Mouse (Mus musculus) E14TG2a.4 (cell line): ENCODE results near the gene Atn1.

ENCODE experiments used
- H3K27me3 ChIP-seq: 2 replicates; pipeline ENCODE4 v1.6.1; 2014; ENCODE audit warnings: low read length, control low read depth; ENCODE audit not compliant: insufficient read depth
- H3K36me3 ChIP-seq: 2 replicates; pipeline ENCODE4 v1.6.1; 2014; ENCODE audit warnings: low read length, control low read depth; ENCODE audit not compliant: insufficient read depth
- H3K4me1 ChIP-seq: replicated peaks from 2 replicates; pipeline ENCODE4 v1.6.1; 2014; ENCODE audit warnings: low read depth, low read length, control low read depth
- H3K4me3 ChIP-seq: replicated peaks from 2 replicates; pipeline ENCODE4 v1.5.1; 2014; ENCODE audit warnings: mild to moderate bottlenecking, low read length
- H3K9me3 ChIP-seq: 2 replicates; pipeline ENCODE4 v1.6.1; 2014; ENCODE audit warnings: low read length, control low read depth
- CTCF ChIP-seq: conservative IDR thresholded peaks from 2 replicates; pipeline ENCODE4 v1.5.1; 2014; ENCODE audit warnings: low read length
- NANOG ChIP-seq: IDR thresholded peaks from 2 replicates; pipeline ENCODE4 v1.6.1; 2014; ENCODE audit warnings: borderline replicate concordance, low read length, mixed read lengths
- POU5F1 ChIP-seq: IDR thresholded peaks from 2 replicates; pipeline ENCODE4 v1.6.1; 2014; ENCODE audit warnings: low read length, borderline replicate concordance

Gene Atn1

GRCm38 (mm10) chr6:124770511-124770910 is 14.2 kb upstream of the Atn1 start:
- H3K36me3 ChIP-seq, result no peaks in the 10 kb centered on the region
- no peaks in the 10 kb centered on the region for H3K9me3 ChIP-seq
- H3K4me1 ChIP-seq, result peaks cover 59% of the 10 kb centered on the region
- peaks cover 36% of the 10 kb centered on the region for H3K27me3 ChIP-seq
- TF ChIP-seq CTCF, result no peak
- no peak for TF ChIP-seq POU5F1
- no peak for TF ChIP-seq NANOG
- peak overlapping the region; percentile 32 for H3K4me3 ChIP-seq

GRCm38 (mm10) chr6:124770013-124770412 is 13.7 kb upstream of the Atn1 start:
- Histone ChIP-seq H3K4me1 (peaks cover 59% of the 10 kb centered on the region), H3K9me3 (no peaks in the 10 kb centered on the region), H3K27me3 (peaks cover 36% of the 10 kb centered on the region), H3K36me3 (no peaks in the 10 kb centered on the region), H3K4me3 (peak overlapping the region; percentile 79)
- no peak for TF ChIP-seq POU5F1
- no peak for TF ChIP-seq CTCF
- no peak for TF ChIP-seq NANOG

GRCm38 (mm10) chr6:124769101-124769765 is 12.9 kb upstream of the Atn1 start, which contains the start of gene Eno2:
Gene Eno2 (minus strand): TSS chr6:124769673.
- no peak for TF ChIP-seq CTCF
- no peak for TF ChIP-seq POU5F1
- TF ChIP-seq NANOG, result no peak
- Histone ChIP-seq H3K27me3 (peaks cover 36% of the 10 kb centered on the region), H3K4me1 (peaks cover 59% of the 10 kb centered on the region), H3K9me3 (no peaks in the 10 kb centered on the region), H3K36me3 (no peaks in the 10 kb centered on the region), H3K4me3 (peak within 1 kb of the TSS; percentile 79)

GRCm38 (mm10) chr6:124768704-124769044 is 12.3 kb upstream of the Atn1 start:
- Histone ChIP-seq H3K4me3 (peak overlapping the region; percentile 79), H3K36me3 (no peaks in the 10 kb centered on the region), H3K4me1 (peaks cover 63% of the 10 kb centered on the region), H3K9me3 (no peaks in the 10 kb centered on the region), H3K27me3 (peaks cover 38% of the 10 kb centered on the region)
- TF ChIP-seq NANOG, result no peak
- TF ChIP-seq POU5F1, result no peak
- TF ChIP-seq CTCF, result no peak

GRCm38 (mm10) chr6:124767920-124768703 is 11.8 kb upstream of the Atn1 start:
- Histone ChIP-seq H3K4me3 (peak overlapping the region; percentile 79), H3K4me1 (peaks cover 64% of the 10 kb centered on the region), H3K36me3 (no peaks in the 10 kb centered on the region), H3K27me3 (peaks cover 43% of the 10 kb centered on the region), H3K9me3 (no peaks in the 10 kb centered on the region)
- TF ChIP-seq CTCF (no peak), NANOG (no peak), POU5F1 (no peak)

GRCm38 (mm10) chr6:124767536-124767919 is 11.2 kb upstream of the Atn1 start:
- no peaks in the 10 kb centered on the region for H3K9me3 ChIP-seq
- no peak for TF ChIP-seq NANOG
- peaks cover 68% of the 10 kb centered on the region for H3K4me1 ChIP-seq
- no peaks in the 10 kb centered on the region for H3K36me3 ChIP-seq
- peaks cover 48% of the 10 kb centered on the region for H3K27me3 ChIP-seq
- H3K4me3 ChIP-seq, result peak overlapping the region; percentile 79

- peaks cover 66% of the 10 kb centered on the region for H3K4me1 ChIP-seq
- TF ChIP-seq POU5F1 (no peak), CTCF (no peak), NANOG (no peak)
Measured at GRCm38 (mm10) chr6:124765951-124766350, 9.6 kb upstream of the Atn1 start.

GRCm38 (mm10) chr6:124759259-124759658 is 2.9 kb upstream of the Atn1 start:
- Histone ChIP-seq H3K27me3 (peaks cover 44% of the 10 kb centered on the region), H3K9me3 (no peaks in the 10 kb centered on the region), H3K4me1 (peaks cover 63% of the 10 kb centered on the region), H3K4me3 (peak overlapping the region; percentile 21), H3K36me3 (no peaks in the 10 kb centered on the region)
- TF ChIP-seq POU5F1 (no peak), CTCF (peak; percentile 90), NANOG (no peak)

More at GRCm38 (mm10) chr6:124765951-124766350, 9.6 kb upstream of the Atn1 start:
- Histone ChIP-seq H3K36me3 (no peaks in the 10 kb centered on the region), H3K27me3 (peaks cover 50% of the 10 kb centered on the region), H3K9me3 (no peaks in the 10 kb centered on the region), H3K4me3 (0 out of 2 replicates have a peak overlapping the region, but pooled peaks have one; percentile 61)
